Mouse (Mus musculus) heart, adult 8-10 months (tissue): ENCODE data around the gene Ncstn. TPM values are rescaled to one million over a fixed set of nuclear protein-coding genes. Genes with fewer than 3 reads are reported as not detected.
A peak's percentile ranks its signal among the peaks of the same experiment; 100 is the strongest.

Experiments used
- DNase-seq: peaks from one replicate; pipeline ENCODE4 v3.0.0; 2022; ENCODE audit warnings: low spot score
- total RNA-seq, 4 experiments: library from RNA; stranded (reverse); gene quantifications; 2 replicates each; pipeline ENCODE4 v1.2.4; 2022

Gene Ncstn
- total RNA-seq: 10 to 100 TPM; 42.1 to 47.9 (median 44.0) TPM

GRCm38 (mm10) chr1:172082101-172082898 is at the start of gene Ncstn, which contains the start of gene Copa:
Ncstn (minus strand) TSS chr1:172082795.
Copa (plus strand) TSS chr1:172082529.
- peak; percentile 95 for DNase-seq

- DNase-seq: no peak
Measured at GRCm38 (mm10) chr1:172132319-172132718, 49.7 kb upstream of the Ncstn start.

- DNase-seq: no peak
Measured at GRCm38 (mm10) chr1:172129780-172130179, 47.2 kb upstream of the Ncstn start.

GRCm38 (mm10) chr1:172129108-172129507 is 46.5 kb upstream of the Ncstn start:
- DNase-seq: no peak

- DNase-seq: no peak
Measured at GRCm38 (mm10) chr1:172128563-172128962, 46.0 kb upstream of the Ncstn start.

GRCm38 (mm10) chr1:172127487-172127886 is 44.9 kb upstream of the Ncstn start:
- no peak for DNase-seq

- peak; percentile 75 for DNase-seq
Measured at GRCm38 (mm10) chr1:172126376-172127347, 44.1 kb upstream of the Ncstn start, which contains the start of gene Pex19. Pex19 (plus strand) TSS chr1:172126755.

- DNase-seq: no peak
Measured at GRCm38 (mm10) chr1:172124572-172124971, 42.0 kb upstream of the Ncstn start.

- DNase-seq: no peak
Measured at GRCm38 (mm10) chr1:172122671-172123070, 40.1 kb upstream of the Ncstn start.

GRCm38 (mm10) chr1:172119720-172120119 is 37.1 kb upstream of the Ncstn start:
- DNase-seq: peak; percentile 46

GRCm38 (mm10) chr1:172119100-172119499 is 36.5 kb upstream of the Ncstn start:
- no peak for DNase-seq

GRCm38 (mm10) chr1:172116948-172117347 is 34.4 kb upstream of the Ncstn start:
- no peak for DNase-seq

- no peak for DNase-seq
Measured at GRCm38 (mm10) chr1:172107777-172108477, 25.3 kb upstream of the Ncstn start.

- DNase-seq: no peak
Measured at GRCm38 (mm10) chr1:172105101-172105500, 22.5 kb upstream of the Ncstn start.

- DNase-seq: no peak
Measured at GRCm38 (mm10) chr1:172103619-172104018, 21.0 kb upstream of the Ncstn start.

- DNase-seq: no peak
Measured at GRCm38 (mm10) chr1:172099325-172100033, 16.9 kb upstream of the Ncstn start.

- no peak for DNase-seq
Measured at GRCm38 (mm10) chr1:172095202-172095601, 12.6 kb upstream of the Ncstn start.

GRCm38 (mm10) chr1:172094295-172094694 is 11.7 kb upstream of the Ncstn start:
- DNase-seq: no peak

GRCm38 (mm10) chr1:172093522-172093921 is 10.9 kb upstream of the Ncstn start:
- peak; percentile 13 for DNase-seq

GRCm38 (mm10) chr1:172082899-172083445 is 377 bp upstream of the Ncstn start:
- no peak for DNase-seq

- DNase-seq: no peak
Measured at GRCm38 (mm10) chr1:172077981-172078380, 4.6 kb downstream of the Ncstn start.
